Mouse (Mus musculus): ENCODE measurements around the gene Elof1. TPM values are rescaled to one million over a fixed set of nuclear protein-coding genes. Genes with fewer than 3 reads are reported as not detected.

The Elof1 gene
- polyA plus RNA-seq, 1 experiment from 2014 or later, result 194 TPM

DNA sequence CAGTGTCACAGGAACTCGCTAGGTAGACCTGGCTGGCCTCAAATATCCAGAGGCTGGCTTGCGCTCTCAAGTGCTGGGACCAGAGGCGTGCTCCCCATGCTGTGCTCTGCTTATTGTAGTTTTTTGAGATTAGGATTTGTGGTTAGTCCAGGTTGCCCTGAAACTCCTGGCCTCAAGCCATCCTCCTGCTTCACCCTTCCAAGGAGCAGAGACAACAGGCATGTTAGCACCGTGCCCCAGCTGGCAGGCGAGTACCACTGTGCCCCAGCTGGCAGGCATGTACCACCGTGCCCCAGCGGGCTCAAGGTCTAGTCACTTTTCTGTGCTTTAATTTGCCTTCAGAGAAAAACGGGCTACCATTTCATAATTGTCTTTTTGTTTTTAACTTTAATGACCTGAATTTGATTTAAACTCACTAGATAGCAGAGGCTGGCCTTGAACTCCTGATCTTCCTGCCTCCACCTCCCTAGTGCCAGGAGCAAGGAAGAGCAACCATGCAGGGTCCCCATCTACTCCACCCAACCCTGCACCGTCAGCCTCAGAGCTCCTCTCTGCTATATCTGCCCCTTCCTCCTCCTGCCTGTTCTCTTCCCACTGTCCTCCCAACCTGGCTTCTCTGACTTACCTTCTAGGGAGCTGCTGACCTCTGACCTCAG, 18.1 kb upstream of the Elof1 start:
- Histone ChIP-seq H3K4me1 (peaks cover 12% of the 10 kb centered on the region), H3K9ac (no peak overlapping the region), H3K4me2 (no peak overlapping the region), H3K9me3 (no peaks in the 10 kb centered on the region), H3K4me3 (no peak overlapping the region), H3K27me3 (peaks cover 30% of the 10 kb centered on the region), H3K27ac (no peak overlapping the region), H3K36me3 (no peaks in the 10 kb centered on the region)
- WGBS, result 76% methylated on average over 9 of the region's 9 CpGs
- no peak for ATAC-seq (ENCODE audit: insufficient number of reproducible peaks, insufficient read depth, low FRiP score, low TSS enrichment, low read depth)

DNA sequence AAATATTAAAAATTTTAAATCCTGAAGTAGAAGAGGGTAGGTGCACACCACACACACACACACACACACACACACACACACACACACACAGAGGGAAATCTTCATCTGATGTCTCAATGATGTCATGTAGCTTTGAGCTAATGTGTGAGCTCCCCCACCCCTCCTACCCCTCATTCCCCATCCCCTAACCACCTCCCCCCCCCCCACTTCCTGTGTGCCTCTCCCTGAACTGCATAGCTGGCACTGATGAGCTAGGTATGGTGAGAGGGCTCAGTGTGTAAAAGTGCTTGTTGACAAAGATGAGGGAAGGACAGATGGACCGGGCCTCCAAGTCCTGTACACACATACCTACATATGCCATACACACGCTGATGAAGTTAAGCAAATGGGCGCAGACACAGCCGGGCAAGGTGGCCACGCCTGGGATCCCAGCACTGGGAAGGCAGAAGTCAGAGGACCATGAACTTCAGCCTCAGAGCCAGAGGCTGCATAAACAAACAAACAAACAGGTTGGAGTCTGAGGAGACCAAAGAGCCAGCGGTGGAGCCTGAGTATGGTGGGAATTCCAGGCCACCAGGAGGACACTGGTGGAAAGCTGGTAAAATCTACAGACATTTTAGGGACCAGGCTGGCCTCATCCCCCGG, 17.4 kb upstream of the Elof1 start:
- H3K4me1 ChIP-seq, result peaks cover 12% of the 10 kb centered on the region
- ATAC-seq (ENCODE audit: insufficient number of reproducible peaks, insufficient read depth, low FRiP score, low TSS enrichment, low read depth), result no peak
- no peaks in the 10 kb centered on the region for H3K9me3 ChIP-seq
- H3K36me3 ChIP-seq, result no peaks in the 10 kb centered on the region
- no peak overlapping the region for H3K9ac ChIP-seq
- H3K4me3 ChIP-seq, result no peak overlapping the region
- H3K27me3 ChIP-seq, result peaks cover 37% of the 10 kb centered on the region
- 82% methylated on average over 7 of the region's 7 CpGs for WGBS
- no peak overlapping the region for H3K4me2 ChIP-seq
- no peak overlapping the region for H3K27ac ChIP-seq

DNA sequence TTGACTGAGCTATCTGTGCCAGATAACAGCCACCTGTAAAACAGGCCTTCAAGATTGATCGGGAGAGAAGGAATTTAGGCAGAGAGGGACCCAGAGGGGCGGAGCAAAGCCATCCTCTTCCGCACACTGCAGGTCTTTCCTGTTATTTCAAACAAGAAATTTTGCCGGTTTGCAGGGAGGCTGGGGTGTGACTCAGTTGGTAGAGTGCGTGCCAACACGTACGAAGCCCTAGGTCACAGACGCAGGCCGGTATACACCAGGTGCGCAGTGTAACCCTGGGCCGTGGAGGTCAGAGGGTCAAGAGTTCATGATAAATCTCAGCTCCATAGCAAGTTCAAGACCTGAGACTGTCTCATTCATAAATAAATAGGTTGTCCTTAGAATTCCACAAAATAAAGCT, 15.2 kb upstream of the Elof1 start:
- peak overlapping the region; percentile 44 for H3K4me3 ChIP-seq
- H3K9ac ChIP-seq, result peak overlapping the region; percentile 68; the same call in 1 of the 2 replicates
- peak overlapping the region; percentile 79 for H3K4me2 ChIP-seq
- no peaks in the 10 kb centered on the region for H3K36me3 ChIP-seq
- H3K27me3 ChIP-seq, result peaks cover 35% of the 10 kb centered on the region
- H3K27ac ChIP-seq, result no peak overlapping the region
- H3K9me3 ChIP-seq, result no peaks in the 10 kb centered on the region
- WGBS, result 49% methylated on average over 11 of the region's 11 CpGs
- H3K4me1 ChIP-seq, result peaks cover 12% of the 10 kb centered on the region
- ATAC-seq (ENCODE audit: insufficient number of reproducible peaks, insufficient read depth, low FRiP score, low TSS enrichment, low read depth), result no peak

DNA sequence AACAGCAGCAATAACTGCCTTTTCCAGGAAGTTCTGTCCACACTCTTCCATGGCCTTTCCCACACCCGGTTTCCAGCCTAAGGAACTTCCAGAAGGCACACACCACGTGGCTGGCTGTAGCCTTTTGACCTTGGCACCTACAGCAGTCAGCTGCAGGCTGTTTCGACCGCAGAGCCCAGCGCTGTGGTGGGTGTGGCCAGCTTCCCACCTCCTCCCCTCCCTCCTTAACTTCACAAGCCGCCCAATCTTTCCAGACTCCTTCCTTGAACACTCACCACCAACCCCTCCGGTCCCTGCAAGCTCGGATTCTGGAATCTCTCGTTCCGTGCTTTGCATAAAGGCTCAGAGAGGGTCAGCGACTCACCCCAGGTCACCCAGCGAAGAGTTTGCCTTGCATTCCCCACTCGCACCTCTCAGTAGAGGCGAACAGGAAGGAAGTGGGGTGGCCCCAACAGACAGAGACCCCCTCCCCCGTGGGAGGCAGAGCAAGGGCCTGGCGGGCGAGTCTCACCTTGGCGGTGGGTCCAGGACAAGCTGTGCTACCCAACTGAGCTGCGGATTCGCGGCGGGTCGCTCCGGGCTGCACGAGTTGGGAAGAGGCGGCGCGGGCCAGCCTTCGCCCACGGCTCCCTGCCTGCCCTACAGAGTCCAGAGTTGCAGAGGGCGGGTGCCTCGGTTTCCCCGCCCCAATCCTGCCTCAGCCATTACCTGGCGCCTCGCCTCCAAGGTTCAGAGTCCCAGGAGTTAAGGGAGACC, 14.4 kb upstream of the Elof1 start:
- no peaks in the 10 kb centered on the region for H3K36me3 ChIP-seq
- H3K4me1 ChIP-seq, result peaks cover 12% of the 10 kb centered on the region
- H3K27me3 ChIP-seq, result peaks cover 31% of the 10 kb centered on the region
- peak overlapping the region; percentile 68 for H3K9ac ChIP-seq
- 1% methylated on average over 35 of the region's 35 CpGs for WGBS
- H3K4me2 ChIP-seq, result peak overlapping the region; percentile 79
- H3K27ac ChIP-seq, result no peak overlapping the region
- peak overlapping the region; percentile 44 for H3K4me3 ChIP-seq
- H3K9me3 ChIP-seq, result no peaks in the 10 kb centered on the region
- ATAC-seq (ENCODE audit: insufficient number of reproducible peaks, insufficient read depth, low FRiP score, low TSS enrichment, low read depth), result 0 out of 2 replicates have a peak, but pooled peaks have one; percentile 38

DNA sequence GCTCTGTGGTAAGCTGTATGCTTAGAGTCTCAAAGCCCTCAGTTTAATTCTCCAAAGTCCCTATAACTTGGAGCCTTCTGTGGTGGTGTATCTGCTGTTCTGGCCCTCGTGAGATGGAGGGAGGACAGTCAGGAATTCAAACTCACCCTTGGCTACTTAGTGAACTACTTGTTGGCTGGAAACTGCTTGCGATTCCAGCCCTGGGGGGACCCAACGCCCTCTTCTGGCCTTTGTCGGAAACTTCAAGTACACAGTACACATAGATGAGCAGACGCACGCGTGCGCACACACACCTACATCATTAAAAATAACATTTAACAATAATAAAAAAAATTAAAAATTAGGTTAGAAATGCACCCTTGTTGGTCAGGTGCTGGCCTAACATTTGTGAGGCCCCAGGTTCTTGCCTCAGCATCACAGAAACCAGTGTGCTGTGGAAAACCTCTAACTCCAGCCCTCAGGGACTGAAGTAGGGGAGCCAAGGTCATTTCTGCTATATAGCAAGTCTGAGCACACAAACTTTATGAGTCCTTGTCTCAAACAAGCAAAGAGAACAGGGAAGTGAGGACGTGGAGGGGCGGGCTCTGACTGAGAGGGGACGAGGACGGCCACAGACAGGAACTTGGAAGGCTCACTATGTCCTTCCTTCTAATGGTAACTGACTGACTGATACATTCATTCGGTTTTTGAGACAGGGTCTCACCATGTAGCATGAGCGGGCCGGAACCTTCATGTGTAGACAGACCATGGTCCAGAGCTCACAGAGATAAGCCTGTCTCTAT, 8.5 kb upstream of the Elof1 start:
- H3K27ac ChIP-seq, result no peak overlapping the region
- H3K4me3 ChIP-seq, result no peak overlapping the region
- no peak overlapping the region for H3K4me2 ChIP-seq
- peaks cover 11% of the 10 kb centered on the region for H3K27me3 ChIP-seq
- no peaks in the 10 kb centered on the region for H3K36me3 ChIP-seq
- no peaks in the 10 kb centered on the region for H3K9me3 ChIP-seq
- no peaks in the 10 kb centered on the region for H3K4me1 ChIP-seq
- ATAC-seq (ENCODE audit: insufficient number of reproducible peaks, insufficient read depth, low FRiP score, low TSS enrichment, low read depth), result no peak
- WGBS, result 87% methylated on average over 15 of the region's 15 CpGs
- H3K9ac ChIP-seq, result no peak overlapping the region

DNA sequence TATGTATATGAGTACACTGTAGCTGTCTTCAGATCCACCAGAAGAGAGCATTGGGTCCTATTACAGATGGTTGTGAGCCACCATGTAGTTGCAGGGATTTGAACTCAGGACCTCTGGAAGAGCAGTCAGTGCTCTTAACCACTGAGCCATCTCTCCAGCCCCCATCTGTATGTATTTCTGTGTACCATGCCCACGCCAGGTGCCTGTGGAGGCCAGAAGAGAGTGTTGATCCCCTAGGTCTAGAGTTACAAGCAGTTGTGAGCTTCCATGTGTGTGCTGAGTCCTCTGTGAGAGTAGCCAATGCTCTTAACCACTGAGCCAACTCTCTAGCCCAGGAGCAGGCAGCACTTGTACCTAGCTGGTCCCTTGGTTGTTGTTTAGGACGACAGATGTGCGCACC, 7.2 kb upstream of the Elof1 start:
- no peaks in the 10 kb centered on the region for H3K4me1 ChIP-seq
- H3K27me3 ChIP-seq, result peaks cover 5% of the 10 kb centered on the region
- no peak overlapping the region for H3K9ac ChIP-seq
- H3K4me3 ChIP-seq, result no peak overlapping the region
- WGBS, result 73% methylated on average over 3 of the region's 3 CpGs
- no peaks in the 10 kb centered on the region for H3K9me3 ChIP-seq
- no peak for ATAC-seq (ENCODE audit: insufficient number of reproducible peaks, insufficient read depth, low FRiP score, low TSS enrichment, low read depth)
- no peak overlapping the region for H3K4me2 ChIP-seq
- H3K27ac ChIP-seq, result no peak overlapping the region
- no peaks in the 10 kb centered on the region for H3K36me3 ChIP-seq

DNA sequence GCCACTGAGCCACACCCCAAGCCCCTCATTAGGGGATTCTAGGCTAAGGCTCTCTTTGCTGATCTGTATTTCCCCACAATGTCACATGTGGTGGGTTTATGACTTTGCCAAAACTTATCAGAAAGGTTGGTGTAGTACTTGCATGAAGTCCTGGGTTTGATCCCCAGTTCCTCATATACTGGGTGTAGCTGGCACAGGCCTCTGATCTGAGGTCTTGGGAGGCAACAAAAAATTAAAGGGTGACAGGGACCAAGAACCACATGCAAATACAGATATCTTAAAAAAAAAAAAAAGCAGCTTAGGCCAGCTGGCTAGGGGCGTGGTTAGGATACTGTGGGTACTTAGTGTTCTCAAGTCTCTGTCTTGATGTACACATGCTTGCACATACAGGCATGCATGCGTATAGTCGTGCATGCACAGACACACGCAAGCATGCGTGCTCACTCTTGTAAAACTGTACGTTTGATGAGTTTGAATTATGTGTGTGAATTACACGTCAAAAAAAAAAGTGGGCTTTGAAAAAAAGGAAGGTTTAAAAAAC, 6.2 kb upstream of the Elof1 start:
- Histone ChIP-seq H3K9ac (no peak overlapping the region), H3K4me3 (no peak overlapping the region), H3K36me3 (no peaks in the 10 kb centered on the region), H3K4me1 (no peaks in the 10 kb centered on the region), H3K9me3 (no peaks in the 10 kb centered on the region), H3K27me3 (peaks cover 4% of the 10 kb centered on the region; the same call in 1 of the 2 replicates), H3K4me2 (no peak overlapping the region), H3K27ac (no peak overlapping the region)
- 87% methylated on average over 7 of the region's 7 CpGs for WGBS
- no peak for ATAC-seq (ENCODE audit: insufficient number of reproducible peaks, insufficient read depth, low FRiP score, low TSS enrichment, low read depth)

DNA sequence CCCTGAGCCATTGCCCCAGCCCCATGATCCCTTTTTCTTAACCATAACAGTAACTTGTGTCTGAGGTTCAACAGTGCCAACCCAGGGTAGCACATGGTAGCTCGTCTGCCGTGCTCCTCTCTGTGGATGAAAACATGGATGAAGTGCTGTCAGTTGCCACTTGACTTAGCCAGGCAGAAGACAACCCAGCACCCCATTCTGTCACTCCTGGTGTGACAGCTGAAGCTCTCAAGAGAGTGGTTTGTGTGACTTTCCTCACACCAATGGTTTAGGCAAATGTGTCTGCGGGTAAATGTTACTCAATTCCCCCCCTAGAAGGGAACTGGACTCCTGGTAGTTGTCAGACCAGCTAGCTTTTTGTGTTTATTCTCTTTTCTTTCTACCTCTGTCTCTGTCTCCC, 5.0 kb upstream of the Elof1 start:
- Histone ChIP-seq H3K36me3 (no peaks in the 10 kb centered on the region), H3K4me2 (no peak overlapping the region), H3K4me3 (no peak overlapping the region), H3K9ac (no peak overlapping the region), H3K27ac (no peak overlapping the region), H3K9me3 (no peaks in the 10 kb centered on the region), H3K27me3 (peaks cover 4% of the 10 kb centered on the region; the same call in 1 of the 2 replicates), H3K4me1 (peaks cover 5% of the 10 kb centered on the region)
- ATAC-seq (ENCODE audit: insufficient number of reproducible peaks, insufficient read depth, low FRiP score, low TSS enrichment, low read depth), result no peak
- WGBS, result 83% methylated on average over 3 of the region's 3 CpGs

DNA sequence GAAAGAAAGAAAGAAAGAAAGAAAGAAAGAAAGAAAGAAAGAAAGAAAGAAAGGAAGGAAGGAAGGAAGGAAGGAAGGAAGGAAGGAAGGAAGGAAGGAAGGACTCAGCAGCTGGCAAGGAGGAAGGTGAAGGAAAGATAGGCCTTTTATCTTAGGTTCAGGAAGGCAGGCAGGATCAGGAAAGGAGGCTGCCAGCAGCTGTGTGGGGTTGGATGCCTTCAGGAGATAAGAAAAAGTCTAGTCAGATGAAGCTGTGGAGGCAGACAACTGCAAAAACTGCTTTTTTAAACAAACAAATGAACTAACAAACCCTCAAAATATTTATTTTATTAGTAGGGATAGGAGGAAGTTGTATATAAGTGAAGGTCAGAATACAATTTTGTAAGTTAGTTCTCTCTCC, 4.6 kb upstream of the Elof1 start:
- Histone ChIP-seq H3K9me3 (no peaks in the 10 kb centered on the region), H3K27me3 (peaks cover 4% of the 10 kb centered on the region; the same call in 1 of the 2 replicates), H3K36me3 (no peaks in the 10 kb centered on the region), H3K4me1 (peaks cover 5% of the 10 kb centered on the region), H3K9ac (no peak overlapping the region), H3K4me3 (no peak overlapping the region), H3K4me2 (no peak overlapping the region), H3K27ac (no peak overlapping the region)
- no peak for ATAC-seq (ENCODE audit: insufficient number of reproducible peaks, insufficient read depth, low FRiP score, low TSS enrichment, low read depth)

DNA sequence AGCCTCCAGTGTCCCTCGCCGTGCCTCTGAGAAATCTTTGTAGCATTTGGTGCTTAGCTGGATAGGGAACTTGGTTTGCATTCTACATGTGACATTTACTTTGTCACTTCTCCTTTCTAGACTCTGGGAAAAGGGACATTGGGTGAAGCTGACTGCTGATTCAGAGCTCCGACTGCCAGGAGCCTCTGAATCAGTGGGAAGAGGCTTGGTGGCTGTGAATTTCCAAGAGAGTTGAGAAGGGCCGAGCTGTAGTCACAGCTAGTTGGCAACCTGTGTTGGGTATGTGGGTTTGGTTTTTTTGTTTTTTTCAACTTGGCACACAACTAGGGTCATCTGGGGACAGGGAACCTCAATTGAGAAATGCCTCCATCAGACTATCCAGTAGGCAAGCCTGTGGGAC, 2.6 kb upstream of the Elof1 start:
- WGBS, result 88% methylated on average over 4 of the region's 4 CpGs
- Histone ChIP-seq H3K9me3 (no peaks in the 10 kb centered on the region), H3K4me1 (peaks cover 14% of the 10 kb centered on the region), H3K4me3 (no peak overlapping the region), H3K27ac (no peak overlapping the region), H3K4me2 (no peak overlapping the region), H3K36me3 (no peaks in the 10 kb centered on the region), H3K9ac (no peak overlapping the region), H3K27me3 (peaks cover 4% of the 10 kb centered on the region; the same call in 1 of the 2 replicates)
- ATAC-seq (ENCODE audit: insufficient number of reproducible peaks, insufficient read depth, low FRiP score, low TSS enrichment, low read depth), result no peak
